Mouse (Mus musculus): Measurements from ENCODE around the gene Sec24a.

The Sec24a gene

DNA sequence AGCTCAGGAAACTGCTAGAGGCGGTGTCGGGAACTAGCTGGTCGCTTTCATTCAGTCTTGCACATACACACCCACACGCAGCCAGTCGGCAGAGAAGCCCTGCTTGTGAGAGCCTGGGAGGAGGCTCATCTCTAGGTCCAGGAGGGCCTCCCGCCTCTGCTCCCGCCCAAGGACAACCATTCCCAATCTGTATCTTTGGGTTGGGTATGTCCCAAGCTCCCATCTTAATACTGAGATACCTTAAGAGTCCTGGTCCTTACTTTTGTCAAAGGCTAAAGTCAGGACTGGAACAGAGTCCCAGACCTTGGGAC lies 113.6 kb downstream of the Sec24a start:
- no peak for DNase-seq (ENCODE audit: low read depth)

DNA sequence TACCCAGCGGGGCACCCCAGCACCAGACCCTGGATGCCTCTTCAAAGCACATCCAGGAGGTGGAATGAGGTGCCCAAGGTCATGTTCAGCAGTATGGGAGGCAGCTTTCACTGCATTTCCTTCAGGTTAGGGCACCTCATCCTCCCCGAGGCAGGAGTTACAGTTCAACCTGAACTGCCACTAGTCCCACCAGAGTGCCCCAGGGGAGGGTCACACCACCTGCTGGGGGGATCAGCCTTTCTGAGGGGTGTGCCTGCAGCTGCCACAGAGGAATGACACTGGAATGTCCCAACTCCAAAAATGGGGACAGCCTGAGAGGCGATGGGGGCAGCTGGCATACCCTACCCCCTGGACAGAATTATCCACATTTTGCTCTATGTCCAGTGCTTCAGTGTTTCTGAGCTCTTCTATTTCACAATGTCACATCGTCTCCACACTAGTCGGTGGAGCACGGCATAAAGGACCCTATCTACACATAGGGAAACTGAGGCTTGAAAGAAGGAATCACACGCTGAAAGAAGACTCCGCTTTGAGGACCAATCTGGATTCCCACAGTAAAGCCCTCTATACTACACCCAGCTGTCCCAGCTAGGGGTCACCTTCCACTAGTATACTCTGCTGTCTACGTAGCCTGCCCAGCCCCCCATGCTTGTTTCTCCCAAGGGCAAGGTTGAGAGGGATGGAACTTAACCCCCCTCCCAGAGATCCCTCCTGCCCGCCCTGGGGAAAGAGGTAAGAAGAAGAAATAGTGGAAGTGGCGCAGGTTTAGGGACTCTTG lies 114.1 kb downstream of the Sec24a start:
- no peak for DNase-seq (ENCODE audit: low read depth)

DNA sequence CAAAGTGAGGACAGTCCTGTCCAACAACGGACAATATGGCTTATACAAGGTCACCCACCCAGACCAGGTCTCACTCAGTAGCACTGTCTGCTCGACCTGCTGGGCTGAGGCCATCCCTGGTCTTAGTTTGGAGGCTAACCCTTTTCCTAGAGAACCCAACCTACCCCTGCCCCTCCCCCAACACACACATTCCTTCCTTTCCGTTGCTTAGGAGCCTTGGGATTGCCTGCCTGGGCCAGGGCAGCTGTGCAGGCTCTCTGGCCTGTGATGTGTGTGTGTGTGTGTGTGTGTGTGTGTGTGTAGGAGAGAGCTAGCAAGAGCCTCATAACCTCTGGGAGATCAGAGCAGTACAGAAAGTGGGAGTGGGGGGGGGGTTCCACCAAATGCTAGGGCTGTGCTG lies 114.9 kb downstream of the Sec24a start:
- no peak for DNase-seq (ENCODE audit: low read depth)

DNA sequence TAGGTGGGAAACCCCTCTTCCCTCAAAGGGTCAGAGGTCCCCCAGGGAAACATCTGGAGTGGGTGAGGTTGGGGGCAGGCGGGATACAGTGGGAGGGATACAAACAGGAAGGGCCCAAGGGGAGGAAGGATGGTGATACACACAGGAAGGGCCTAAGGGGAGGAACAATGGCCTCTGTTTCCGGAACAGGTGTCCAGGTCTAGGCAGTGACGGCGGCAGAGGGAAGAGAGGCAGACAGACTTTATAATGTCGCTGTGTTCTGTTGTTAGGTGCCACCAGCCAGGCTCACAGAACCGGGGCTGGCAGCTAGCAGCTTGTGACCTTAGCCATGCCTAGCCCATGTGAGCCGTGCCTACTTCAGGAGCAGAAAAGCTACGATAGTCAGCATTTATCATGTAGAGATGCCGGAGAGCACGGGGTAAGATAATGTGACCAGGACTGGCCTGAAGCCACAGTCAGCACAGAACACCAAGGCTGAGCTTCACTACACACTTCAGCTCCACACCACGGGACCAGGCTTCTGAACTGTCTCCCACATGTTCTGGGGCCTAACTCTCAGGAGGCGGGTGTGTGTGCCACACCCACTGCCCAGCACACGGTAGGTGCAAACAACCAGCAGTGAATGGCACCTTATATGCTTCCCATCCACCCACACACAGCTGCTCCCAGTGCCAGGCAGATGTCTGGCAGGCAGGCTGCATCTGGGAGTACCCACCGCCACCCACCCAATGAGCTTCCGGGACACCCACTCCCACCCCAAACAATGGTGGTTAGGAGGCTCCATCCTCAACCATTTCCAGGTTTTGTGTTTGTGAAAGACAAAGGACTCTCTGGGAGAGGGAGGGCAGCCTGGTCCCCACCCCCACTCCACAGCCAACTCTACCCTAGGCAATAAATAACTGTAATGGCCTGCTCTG lies 116.4 kb downstream of the Sec24a start:
- no peak for DNase-seq (ENCODE audit: low read depth)

DNA sequence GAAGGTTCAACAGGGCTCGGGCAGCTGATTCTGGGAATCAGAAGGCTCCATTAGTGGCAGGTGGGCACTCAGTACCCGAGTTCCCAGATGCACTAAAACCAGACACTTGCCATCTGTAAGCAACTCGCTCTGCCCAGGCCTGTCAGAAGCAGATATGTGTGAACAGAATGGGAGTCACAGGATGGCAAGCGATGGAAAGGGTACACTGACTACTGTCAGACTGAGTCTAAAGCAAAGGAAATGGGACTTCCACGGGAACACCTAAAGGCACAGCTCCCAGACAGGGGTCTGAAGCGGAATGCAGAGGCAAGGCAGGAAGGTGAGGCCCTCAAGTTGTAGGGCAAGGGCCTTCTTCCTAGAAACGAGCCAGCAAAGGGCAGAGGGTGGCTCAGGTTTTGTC lies 117.2 kb downstream of the Sec24a start:
- no peak for DNase-seq (ENCODE audit: low read depth)

DNA sequence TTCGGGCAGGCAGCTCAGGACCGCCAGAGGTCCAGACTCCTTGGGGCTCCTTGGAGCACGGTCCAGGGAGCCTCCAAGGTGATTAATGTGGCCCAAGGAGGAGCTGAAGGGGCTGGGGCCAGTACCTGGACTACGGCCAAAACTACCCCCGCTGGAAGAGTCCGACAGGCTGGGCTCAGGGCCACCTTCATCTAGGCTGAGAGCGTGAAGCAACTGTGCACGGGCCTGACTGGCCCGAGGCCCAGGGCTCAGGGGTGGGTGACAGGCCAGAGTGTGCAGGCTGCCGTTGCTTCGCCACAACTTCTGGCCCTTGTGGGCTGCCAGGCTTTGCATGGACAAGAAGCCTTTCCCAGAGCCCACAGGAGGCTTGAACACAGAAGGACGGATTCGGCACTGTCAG lies 118.1 kb downstream of the Sec24a start:
- DNase-seq (ENCODE audit: low read depth): no peak

DNA sequence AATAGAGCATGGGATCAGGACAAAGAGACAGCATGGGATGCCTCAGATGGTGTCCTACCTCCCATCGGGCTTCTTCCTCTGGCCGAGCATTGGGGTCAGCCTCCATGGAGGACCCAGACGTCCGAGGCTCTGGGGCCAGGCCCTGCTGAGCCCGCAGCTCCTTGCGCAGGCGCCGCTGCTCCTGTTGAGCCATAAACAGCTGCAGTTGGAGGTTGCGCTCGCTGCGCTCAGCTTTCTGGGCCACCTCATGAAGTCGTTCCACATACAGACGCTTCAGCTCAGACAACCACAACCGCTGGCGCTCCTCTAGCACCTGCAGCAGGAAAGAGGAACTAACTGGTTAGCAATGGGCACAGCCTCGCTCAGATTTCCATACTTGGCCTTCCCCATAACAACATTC lies 119.2 kb downstream of the Sec24a start:
- DNase-seq (ENCODE audit: low read depth): peak; percentile 66

DNA sequence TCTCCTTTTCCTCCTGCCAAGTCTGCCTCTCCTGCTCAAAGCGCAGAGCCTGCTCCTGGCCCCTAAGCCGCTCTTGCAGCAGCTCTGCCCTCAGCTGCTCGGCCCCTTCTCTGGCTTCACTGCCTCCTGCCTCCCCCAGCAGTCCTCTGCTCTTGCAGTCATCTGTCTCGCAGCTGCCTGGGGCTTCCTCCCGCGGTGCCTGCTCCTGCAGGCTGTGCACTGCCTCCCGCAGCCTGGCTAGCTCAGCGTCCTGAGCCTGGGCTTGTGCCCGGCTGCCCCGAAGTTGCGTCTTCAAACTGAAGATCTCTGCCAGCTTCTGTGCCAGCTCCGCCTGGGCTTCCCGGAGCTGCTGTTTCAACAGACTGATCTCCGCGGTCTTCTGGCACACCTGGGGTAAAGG lies 119.7 kb downstream of the Sec24a start:
- DNase-seq (ENCODE audit: low read depth): no peak

DNA sequence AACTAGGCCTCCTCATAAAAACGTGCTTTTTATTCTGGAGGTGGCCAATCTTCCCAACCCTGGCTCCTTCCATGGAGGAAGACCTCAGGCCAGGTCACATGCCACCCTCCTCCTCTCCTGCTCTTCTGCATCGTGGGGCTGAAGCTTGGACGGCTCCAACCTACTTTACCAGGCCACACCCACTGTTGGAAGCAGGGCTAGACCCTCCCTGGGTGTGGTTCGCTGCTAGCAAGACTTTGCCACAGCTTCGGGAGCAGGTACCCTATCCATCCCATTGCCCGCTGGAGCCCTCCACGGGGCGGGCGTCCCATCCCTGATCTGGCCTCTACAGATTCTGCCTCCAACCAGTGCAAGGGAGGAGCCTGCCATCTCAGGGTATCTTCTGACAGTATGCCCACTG lies 120.2 kb downstream of the Sec24a start:
- no peak for DNase-seq (ENCODE audit: low read depth)
